Mouse (Mus musculus): ENCODE data around the gene Sord. TPM values are rescaled to one million over a fixed set of nuclear protein-coding genes. Genes with fewer than 3 reads are reported as not detected.
A peak's percentile ranks its signal among the peaks of the same experiment; 100 is the strongest.

Sord gene
- polyA plus RNA-seq, 1 experiment, result 71.5 TPM

DNA sequence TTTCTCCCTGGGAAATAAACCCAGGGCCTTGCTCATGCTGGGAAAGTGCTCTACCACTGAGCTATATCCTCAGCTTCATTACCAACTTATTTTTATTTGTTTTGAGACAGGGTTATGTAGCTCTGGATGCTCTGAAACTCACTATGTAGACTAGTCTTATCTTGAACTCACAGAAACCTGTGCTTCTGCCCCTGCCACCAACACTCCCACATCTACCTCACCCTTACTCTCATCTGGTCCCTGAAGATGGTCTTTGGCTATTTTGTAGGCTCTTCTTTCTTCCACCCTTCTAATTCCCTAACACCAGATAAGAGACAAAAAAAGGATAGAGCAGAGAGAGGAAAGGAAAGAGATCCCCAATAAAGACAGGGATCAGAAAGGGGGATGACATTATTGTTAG is 10.9 kb upstream of the Sord start:
- H3K36me3 ChIP-seq (ENCODE audit: control insufficient read depth, insufficient read depth, low read length), result no peaks in the 10 kb centered on the region
- TF ChIP-seq CTCF (IDR thresholded peaks at IDR 0.05; ENCODE audit: extremely low read depth, insufficient read length, insufficient replicate concordance, low read depth, low read length) (no peak), POLR2A (IDR thresholded peaks at IDR 0.05; ENCODE audit: low read depth, low read length) (no peak)
- no peak overlapping the region for H3K27ac ChIP-seq (ENCODE audit: insufficient read depth, low read depth, low read length)
- peaks cover 6% of the 10 kb centered on the region; the same call in 1 of the 2 replicates for H3K4me1 ChIP-seq (ENCODE audit: control insufficient read depth, insufficient read depth, insufficient read length, low read length)
- H3K27me3 ChIP-seq (ENCODE audit: control insufficient read depth, insufficient read depth, low read length), result no peaks in the 10 kb centered on the region
- H3K4me3 ChIP-seq (ENCODE audit: low read depth, low read length), result no peak overlapping the region

DNA sequence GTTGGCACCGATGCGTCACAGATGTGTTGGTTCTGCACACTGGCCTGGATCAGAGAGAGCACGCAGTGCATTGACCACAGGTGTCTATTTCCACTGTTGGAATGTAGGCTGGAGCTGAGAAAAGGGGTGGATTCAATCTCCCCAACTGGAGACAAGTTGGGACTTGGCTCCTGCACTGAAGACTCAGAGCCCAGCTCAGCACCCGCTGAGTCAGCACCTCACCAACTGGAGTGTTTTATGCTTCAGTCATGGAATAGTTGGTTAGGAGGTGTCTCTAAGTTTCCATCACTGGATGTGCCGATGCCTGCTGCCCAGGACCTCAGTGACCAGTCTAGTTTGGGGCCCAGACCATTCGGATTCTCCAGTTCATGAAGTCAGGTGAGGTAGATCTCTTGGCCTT is 4.2 kb upstream of the Sord start:
- Histone ChIP-seq H3K4me3 (ENCODE audit: low read depth, low read length) (no peak overlapping the region), H3K27me3 (ENCODE audit: control insufficient read depth, insufficient read depth, low read length) (no peaks in the 10 kb centered on the region), H3K36me3 (ENCODE audit: control insufficient read depth, insufficient read depth, low read length) (no peaks in the 10 kb centered on the region), H3K27ac (ENCODE audit: insufficient read depth, low read depth, low read length) (no peak overlapping the region), H3K4me1 (ENCODE audit: control insufficient read depth, insufficient read depth, insufficient read length, low read length) (no peaks in the 10 kb centered on the region)
- TF ChIP-seq CTCF (IDR thresholded peaks at IDR 0.05; ENCODE audit: extremely low read depth, insufficient read length, insufficient replicate concordance, low read depth, low read length) (no peak), POLR2A (IDR thresholded peaks at IDR 0.05; ENCODE audit: low read depth, low read length) (no peak)
- 91% methylated on average over 6 of the region's 6 CpGs for WGBS

DNA sequence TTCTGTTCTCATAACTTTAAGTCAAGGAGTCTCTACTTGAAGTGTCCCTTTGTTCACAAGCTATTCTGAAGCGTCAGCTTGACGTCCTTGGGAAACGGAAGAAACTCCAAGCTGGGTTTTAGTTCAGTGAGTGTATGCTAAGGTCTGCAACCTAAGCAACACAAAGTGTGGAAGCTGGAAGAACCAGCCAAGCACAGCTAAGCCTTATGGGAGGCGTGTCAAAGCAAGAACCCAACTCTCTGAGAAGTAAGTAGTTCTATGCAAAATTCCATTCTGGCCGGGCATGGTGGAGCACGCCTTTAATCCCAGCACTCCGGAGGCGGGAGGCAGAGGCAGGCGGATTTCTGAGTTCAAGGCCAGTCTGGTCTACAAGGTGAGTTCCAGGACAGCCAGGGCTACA is 2.9 kb upstream of the Sord start:
- Histone ChIP-seq H3K4me3 (ENCODE audit: low read depth, low read length) (no peak overlapping the region), H3K27ac (ENCODE audit: insufficient read depth, low read depth, low read length) (no peak overlapping the region), H3K36me3 (ENCODE audit: control insufficient read depth, insufficient read depth, low read length) (no peaks in the 10 kb centered on the region), H3K4me1 (ENCODE audit: control insufficient read depth, insufficient read depth, insufficient read length, low read length) (peaks cover 4% of the 10 kb centered on the region; the same call in 1 of the 2 replicates), H3K27me3 (ENCODE audit: control insufficient read depth, insufficient read depth, low read length) (no peaks in the 10 kb centered on the region)
- 94% methylated on average over 9 of the region's 9 CpGs for WGBS
- no peak for TF ChIP-seq POLR2A (IDR thresholded peaks at IDR 0.05; ENCODE audit: low read depth, low read length)
- TF ChIP-seq CTCF (IDR thresholded peaks at IDR 0.05; ENCODE audit: extremely low read depth, insufficient read length, insufficient replicate concordance, low read depth, low read length), result no peak

DNA sequence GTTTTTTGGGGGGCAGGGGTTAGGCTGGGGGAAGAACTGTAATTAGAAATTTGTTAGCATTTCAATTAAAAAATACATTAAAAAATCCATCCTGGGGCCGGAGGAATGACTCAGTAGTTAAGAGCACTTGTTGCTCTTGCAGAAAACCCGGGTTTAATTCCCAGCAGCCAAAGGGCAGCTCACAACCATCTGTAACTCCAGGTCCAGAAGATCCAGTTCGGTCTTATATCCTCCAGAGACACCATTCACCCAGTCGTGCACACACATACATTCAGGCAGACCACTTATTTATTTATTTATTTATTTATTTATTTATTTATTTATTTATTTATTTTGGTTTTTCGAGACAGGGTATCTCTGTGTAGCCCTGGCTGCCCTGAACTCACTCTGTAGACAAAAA is 1.2 kb upstream of the Sord start:
- Histone ChIP-seq H3K4me1 (ENCODE audit: control insufficient read depth, insufficient read depth, insufficient read length, low read length) (peaks cover 4% of the 10 kb centered on the region; the same call in 1 of the 2 replicates), H3K36me3 (ENCODE audit: control insufficient read depth, insufficient read depth, low read length) (no peaks in the 10 kb centered on the region), H3K27me3 (ENCODE audit: control insufficient read depth, insufficient read depth, low read length) (no peaks in the 10 kb centered on the region), H3K4me3 (ENCODE audit: low read depth, low read length) (no peak overlapping the region), H3K27ac (ENCODE audit: insufficient read depth, low read depth, low read length) (no peak overlapping the region)
- TF ChIP-seq CTCF (IDR thresholded peaks at IDR 0.05; ENCODE audit: extremely low read depth, insufficient read length, insufficient replicate concordance, low read depth, low read length) (no peak), POLR2A (IDR thresholded peaks at IDR 0.05; ENCODE audit: low read depth, low read length) (no peak)
- WGBS, result 66% methylated on average over 5 of the region's 5 CpGs

DNA sequence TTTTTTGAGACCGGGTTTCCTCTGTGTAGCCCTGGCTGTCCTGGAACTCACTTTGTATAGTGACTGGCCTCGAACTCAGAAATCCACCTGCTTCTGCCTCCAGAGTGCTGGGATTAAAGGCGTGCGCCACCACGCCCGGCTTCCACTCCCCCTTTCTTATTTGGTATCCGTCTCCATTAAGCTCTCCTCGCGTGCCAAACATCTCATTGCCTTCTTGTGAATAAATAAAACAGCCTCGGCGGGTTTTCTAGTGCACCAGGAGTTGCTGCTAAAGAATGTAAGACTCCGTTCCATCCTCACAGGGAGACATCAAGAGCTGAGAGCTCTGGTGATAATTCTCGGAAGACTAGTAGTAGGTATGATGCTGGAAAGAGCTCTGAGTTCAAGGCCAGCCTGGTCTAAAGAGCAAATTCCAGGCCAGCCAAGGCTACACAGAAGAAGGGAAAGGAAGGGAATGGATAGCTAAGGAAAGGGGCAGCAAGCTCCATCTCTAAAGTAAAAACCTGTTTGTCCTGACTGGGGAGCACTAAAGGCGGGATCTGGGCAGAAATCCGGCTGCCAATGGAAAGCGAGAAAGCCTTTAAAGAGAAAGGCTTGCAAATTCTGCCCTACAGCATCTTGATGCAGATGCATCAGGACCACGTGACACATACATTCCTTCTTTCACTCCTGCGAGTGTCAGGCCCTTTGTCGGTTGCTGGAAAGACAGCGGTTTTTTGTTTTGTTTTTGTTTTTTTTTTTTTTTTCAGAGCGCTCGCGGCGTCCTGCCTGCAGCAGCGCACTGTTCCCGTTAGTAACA is 591 bp upstream of the Sord start:
- TF ChIP-seq POLR2A (IDR thresholded peaks at IDR 0.05; ENCODE audit: low read depth, low read length), result no peak
- TF ChIP-seq CTCF (IDR thresholded peaks at IDR 0.05; ENCODE audit: extremely low read depth, insufficient read length, insufficient replicate concordance, low read depth, low read length), result 0 out of 2 replicates have a peak, but pooled peaks have one; percentile 2
- Histone ChIP-seq H3K36me3 (ENCODE audit: control insufficient read depth, insufficient read depth, low read length) (no peaks in the 10 kb centered on the region), H3K4me3 (ENCODE audit: low read depth, low read length) (peak overlapping the region; percentile 90), H3K27me3 (ENCODE audit: control insufficient read depth, insufficient read depth, low read length) (no peaks in the 10 kb centered on the region), H3K27ac (ENCODE audit: insufficient read depth, low read depth, low read length) (peak overlapping the region; percentile 44), H3K4me1 (ENCODE audit: control insufficient read depth, insufficient read depth, insufficient read length, low read length) (peaks cover 4% of the 10 kb centered on the region; the same call in 1 of the 2 replicates)
- 7% methylated on average over 26 of the region's 26 CpGs for WGBS

DNA sequence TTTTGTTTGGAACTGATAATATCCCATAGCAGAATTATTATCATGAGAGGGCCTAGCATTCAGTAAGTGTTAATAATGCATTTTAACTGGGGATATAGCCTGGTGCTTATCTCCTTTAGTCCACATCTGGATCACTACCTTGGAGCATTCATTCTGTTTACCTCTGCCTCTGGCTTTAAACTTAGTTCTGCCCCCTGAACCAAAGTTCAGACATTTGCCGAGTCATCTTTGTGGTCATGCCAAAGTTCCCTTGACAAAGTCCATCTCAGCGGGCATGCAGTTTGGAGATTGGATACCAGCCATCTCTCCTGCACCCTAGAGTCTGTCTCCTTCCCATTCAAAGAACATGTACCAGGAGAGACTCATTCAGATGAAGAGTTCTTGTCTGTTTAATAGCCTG is 876 bp downstream of the Sord start:
- WGBS, result 16% methylated on average over 2 of the region's 2 CpGs
- Histone ChIP-seq H3K27me3 (ENCODE audit: control insufficient read depth, insufficient read depth, low read length) (no peaks in the 10 kb centered on the region), H3K27ac (ENCODE audit: insufficient read depth, low read depth, low read length) (peak overlapping the region; percentile 99), H3K4me3 (ENCODE audit: low read depth, low read length) (no peak overlapping the region), H3K36me3 (ENCODE audit: control insufficient read depth, insufficient read depth, low read length) (no peaks in the 10 kb centered on the region), H3K4me1 (ENCODE audit: control insufficient read depth, insufficient read depth, insufficient read length, low read length) (peaks cover 7% of the 10 kb centered on the region; the same call in 1 of the 2 replicates)
- TF ChIP-seq CTCF (IDR thresholded peaks at IDR 0.05; ENCODE audit: extremely low read depth, insufficient read length, insufficient replicate concordance, low read depth, low read length) (no peak), POLR2A (IDR thresholded peaks at IDR 0.05; ENCODE audit: low read depth, low read length) (no peak)

DNA sequence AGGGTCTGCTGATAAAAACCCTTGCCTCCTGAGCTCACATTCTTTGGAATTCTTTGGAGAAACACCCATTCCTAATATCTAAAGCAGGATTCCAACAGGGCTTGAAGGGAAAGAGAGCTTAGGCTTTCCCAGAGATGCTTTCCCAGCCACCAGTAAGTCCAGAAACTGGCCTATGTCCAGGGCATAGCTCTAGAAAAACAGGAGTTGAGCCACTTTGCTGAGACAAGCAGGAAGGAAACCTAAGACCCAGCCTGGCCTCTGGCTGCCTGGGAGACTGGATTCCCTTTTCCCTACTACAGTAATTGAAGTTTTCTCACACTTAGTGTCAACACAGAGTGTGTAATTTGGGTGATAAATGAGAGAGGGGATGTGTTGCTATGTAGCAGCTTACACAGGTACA is 1.8 kb downstream of the Sord start:
- Histone ChIP-seq H3K36me3 (ENCODE audit: control insufficient read depth, insufficient read depth, low read length) (no peaks in the 10 kb centered on the region), H3K27ac (ENCODE audit: insufficient read depth, low read depth, low read length) (peak overlapping the region; percentile 8; the same call in 1 of the 2 replicates), H3K27me3 (ENCODE audit: control insufficient read depth, insufficient read depth, low read length) (no peaks in the 10 kb centered on the region), H3K4me3 (ENCODE audit: low read depth, low read length) (no peak overlapping the region), H3K4me1 (ENCODE audit: control insufficient read depth, insufficient read depth, insufficient read length, low read length) (peaks cover 14% of the 10 kb centered on the region; the same call in 1 of the 2 replicates)
- TF ChIP-seq CTCF (IDR thresholded peaks at IDR 0.05; ENCODE audit: extremely low read depth, insufficient read length, insufficient replicate concordance, low read depth, low read length) (no peak), POLR2A (IDR thresholded peaks at IDR 0.05; ENCODE audit: low read depth, low read length) (no peak)

All from small intestine, adult 2 months (tissue).